30 mouse cellular contexts compared by ENCODE assay signal in genomic region chr5:31312806-31313205, GRCm38 (mm10). TPM values are rescaled to one million over a fixed set of nuclear protein-coding genes. Genes with fewer than 3 reads are reported as not detected.
"Had no signal": no experiment of that assay in that cellular context is flagged by ENCODE, and none has a peak within 500 bp of the region (broad histone marks: within the 10 kb centered on the region; RNA-seq: fewer than 3 reads in every experiment).

No protein-coding gene starts in this region.

- DNase-seq: gastrocnemius, adult 2 months; gastrocnemius, postnatal 10 days; gastrocnemius, postnatal 25 days; heart, adult 18-20 months; heart, postnatal 10 days; heart, postnatal 4 days; kidney, adult 18-20 months; kidney, adult 8-10 months; kidney, postnatal 14 days; kidney, postnatal 36 days; layer of hippocampus, adult 9-11 months; layer of hippocampus, postnatal 36 days had no signal

- H3K4me1 ChIP-seq: heart, embryonic 10.5 days; heart, embryonic 12.5 days; hindbrain, embryonic 12.5 days; intestine, embryonic 15.5 days; limb, embryonic 13.5 days; limb, embryonic 15.5 days had no signal

- H3K36me3 ChIP-seq: heart, embryonic 10.5 days; heart, embryonic 12.5 days; hindbrain, embryonic 10.5 days; hindbrain, embryonic 12.5 days; intestine, embryonic 15.5 days; limb, embryonic 13.5 days; limb, embryonic 15.5 days had no signal

- ATAC-seq: hindbrain, embryonic 16.5 days; inflammation-experienced regulatory T-cells, adult 6 months; intestine, embryonic 15.5 days; intestine, postnatal 0 days had no signal

- H3K4me2 ChIP-seq: heart, embryonic 12.5 days; hindbrain, embryonic 12.5 days; hindbrain, embryonic 14.5 days; intestine, embryonic 15.5 days; limb, embryonic 13.5 days; limb, embryonic 15.5 days had no signal

- H3K4me3 ChIP-seq: gastrocnemius, adult 2 months; heart, embryonic 10.5 days; heart, embryonic 12.5 days; hindbrain, embryonic 10.5 days; hindbrain, embryonic 12.5 days; intestine, embryonic 15.5 days; limb, embryonic 13.5 days; limb, embryonic 15.5 days had no signal

- H3K27me3 ChIP-seq: hindbrain, embryonic 12.5 days; intestine, embryonic 15.5 days; limb, embryonic 15.5 days had no signal

- H3K9ac ChIP-seq: heart, embryonic 12.5 days; hindbrain, embryonic 12.5 days; hindbrain, embryonic 14.5 days; intestine, embryonic 15.5 days; limb, embryonic 13.5 days; limb, embryonic 15.5 days had no signal

- H3K9me3 ChIP-seq: heart, embryonic 10.5 days; heart, embryonic 12.5 days; hindbrain, embryonic 10.5 days; hindbrain, embryonic 12.5 days; intestine, embryonic 15.5 days; limb, embryonic 13.5 days; limb, embryonic 15.5 days had no signal

- H3K27ac ChIP-seq: gastrocnemius, adult 2 months; heart, embryonic 10.5 days; hindbrain, embryonic 10.5 days; hindbrain, embryonic 12.5 days; hindbrain, embryonic 14.5 days; intestine, embryonic 15.5 days; kidney, postnatal 0 days; limb, embryonic 13.5 days; limb, embryonic 15.5 days had no signal

RNA-seq across cellular contexts. Expression of gene Gckr, which starts 15.6 kb away (rescaled TPM):
- total RNA-seq: gastrocnemius, adult 2 months; gastrocnemius, postnatal 25 days; granulocyte monocyte progenitor cell, adult 5-6 weeks; heart, adult 18-20 months; heart, adult 8-10 months; heart, postnatal 10 days; heart, postnatal 25 days; heart, postnatal 4 days; layer of hippocampus, adult 18-20 months; left cerebral cortex, adult 18-20 months had no signal
- polyA plus RNA-seq: heart, embryonic 14.5 days; hindbrain, embryonic 10.5 days; hindbrain, embryonic 12.5 days; kidney, postnatal 0 days; limb, embryonic 15.5 days had no signal

RNA-seq across cellular contexts. Expression of gene Fndc4, which starts 16.9 kb away (rescaled TPM):
- total RNA-seq: granulocyte monocyte progenitor cell, adult 5-6 weeks had no signal
- polyA plus RNA-seq: inflammation-experienced regulatory T-cells, adult 6 months had no signal
